Mouse (Mus musculus) common myeloid progenitor, adult 5-6 weeks (primary cell): Measurements from ENCODE around the gene Naa35. TPM values are rescaled to one million over a fixed set of nuclear protein-coding genes. Genes with fewer than 3 reads are reported as not detected.

Experiments
- ATAC-seq: replicated peaks from 2 replicates; pipeline ENCODE4 v1.8.0; 2016; ENCODE audit warnings: low read depth, mild to moderate bottlenecking, moderate TSS enrichment, inconsistent platforms; ENCODE audit not compliant: poor library complexity, severe bottlenecking
- total RNA-seq: library from RNA; stranded (forward); fragments of 200-1000, 187-1606 nt; gene quantifications from 2 replicates; pipeline ENCODE4 v1.2.3, GENCODE M21; 2017

Naa35 gene
- total RNA-seq, 1 experiment from 2014 or later = 68.3 TPM

- no peak for ATAC-seq
Measured at GRCm38 (mm10) chr13:59663939-59664712, 79.1 kb downstream of the Naa35 start.

GRCm38 (mm10) chr13:59667763-59668162, 82.7 kb downstream of the Naa35 start:
- ATAC-seq = no peak

- ATAC-seq = peak; percentile 73
Measured at GRCm38 (mm10) chr13:59668501-59669093, 83.5 kb downstream of the Naa35 start.

GRCm38 (mm10) chr13:59669946-59670345, 84.9 kb downstream of the Naa35 start:
- ATAC-seq = no peak

- ATAC-seq = no peak
Measured at GRCm38 (mm10) chr13:59671521-59671920, 86.5 kb downstream of the Naa35 start.

GRCm38 (mm10) chr13:59672248-59672647, 87.2 kb downstream of the Naa35 start:
- ATAC-seq = peak; percentile 74

GRCm38 (mm10) chr13:59673597-59673996, 88.5 kb downstream of the Naa35 start:
- ATAC-seq = no peak

GRCm38 (mm10) chr13:59674215-59674614, 89.2 kb downstream of the Naa35 start:
- ATAC-seq = no peak

- no peak for ATAC-seq
Measured at GRCm38 (mm10) chr13:59674761-59675150, 89.7 kb downstream of the Naa35 start.

GRCm38 (mm10) chr13:59675151-59676011, 90.3 kb downstream of the Naa35 start, which contains the start of gene Golm1:
Golm1 (minus strand) TSS chr13:59675811.
- ATAC-seq = peak; percentile 17; the same call in 1 of the 2 replicates

- peak; percentile 33; the same call in 1 of the 2 replicates for ATAC-seq
Measured at GRCm38 (mm10) chr13:59676316-59677229, 91.5 kb downstream of the Naa35 start.

GRCm38 (mm10) chr13:59679306-59679705, 94.2 kb downstream of the Naa35 start:
- ATAC-seq = no peak

- ATAC-seq = no peak
Measured at GRCm38 (mm10) chr13:59679908-59680307, 94.8 kb downstream of the Naa35 start.

- peak; percentile 87 for ATAC-seq
Measured at GRCm38 (mm10) chr13:59682629-59683028, 97.6 kb downstream of the Naa35 start.

- ATAC-seq = no peak
Measured at GRCm38 (mm10) chr13:59685236-59685635, 100.2 kb downstream of the Naa35 start.

Other genes starting within 250 kb of the Naa35 start
- 56.3 and 72.4 TPM in 2 replicates for gene Agtpbp1, start within 50 bp of the Naa35 start, total RNA-seq
- 55.6 and 58.6 TPM in 2 replicates for gene Golm1, start 90.6 kb downstream of the Naa35 start, total RNA-seq
- gene 4921517D22Rik, start 108.8 kb downstream of the Naa35 start, total RNA-seq = not detected in 2 replicates
- gene Spata31d1a, start 125.1 kb downstream of the Naa35 start, total RNA-seq = not detected in 2 replicates
- gene Spata31d1b, start 127.0 kb downstream of the Naa35 start, total RNA-seq = not detected in 2 replicates
- gene Spata31d1d, start 146.5 kb downstream of the Naa35 start, total RNA-seq = not detected in 2 replicates
- gene 1700014D04Rik, start 161.5 kb downstream of the Naa35 start, total RNA-seq = 0.18 TPM in 1 of 2 replicates, not detected in the other
- gene Isca1, start 184.6 kb downstream of the Naa35 start, total RNA-seq = 49.7 and 50.9 TPM in 2 replicates
- 9.9 and 11.7 TPM in 2 replicates for gene Gm49354, start 197.0 kb downstream of the Naa35 start, total RNA-seq
- 216 and 219 TPM in 2 replicates for gene Tut7, start 237.9 kb downstream of the Naa35 start, total RNA-seq